Mouse (Mus musculus) hindbrain, embryonic 14.5 days (tissue): ENCODE results near the gene Mgmt. TPM values are rescaled to one million over a fixed set of nuclear protein-coding genes. Genes with fewer than 3 reads are reported as not detected.

Experiments used
- ATAC-seq: fragments of 200-750 bp; cut with Nextera tagmentation; 2 replicates; pipeline ENCODE4 v1.8.0; 2017; ENCODE audit warnings: moderate number of reproducible peaks, mild to moderate bottlenecking, moderate TSS enrichment, moderate library complexity; ENCODE audit not compliant: low FRiP score
- DNase-seq: peaks from one replicate; pipeline ENCODE4 v3.0.0-alpha.2; 2015; ENCODE audit warnings: low spot score
- H3K27ac ChIP-seq: fragments of 300-500 bp; sonication (generic); 2 replicates; pipeline ENCODE4 v1.5.1; 2014; ENCODE audit warnings: mild to moderate bottlenecking, moderate library complexity
- H3K27me3 ChIP-seq: fragments of 300-500 bp; sonication (generic); 2 replicates; pipeline ENCODE4 v1.6.1; 2014; ENCODE audit warnings: mild to moderate bottlenecking, low read length, mixed read lengths; ENCODE audit not compliant: control insufficient read depth, insufficient read depth
- H3K36me3 ChIP-seq: fragments of 300-500 bp; sonication (generic); replicated peaks from 2 replicates; pipeline ENCODE4 v1.6.1; 2014; ENCODE audit not compliant: control insufficient read depth, insufficient read depth
- H3K4me1 ChIP-seq: fragments of 300-500 bp; sonication (generic); replicated peaks from 2 replicates; pipeline ENCODE4 v1.6.1; 2014; ENCODE audit warnings: antibody characterized with exemption, low read length, mixed read lengths; ENCODE audit not compliant: control insufficient read depth, insufficient read depth
- H3K4me2 ChIP-seq: fragments of 300-500 bp; sonication (generic); replicated peaks from 2 replicates; pipeline ENCODE4 v1.6.1; 2014; ENCODE audit warnings: mild to moderate bottlenecking, moderate library complexity
- H3K4me3 ChIP-seq: fragments of 300-500 bp; sonication (generic); replicated peaks from 2 replicates; pipeline ENCODE4 v1.5.1; 2014; ENCODE audit warnings: mild to moderate bottlenecking, low read length
- H3K9ac ChIP-seq: fragments of 300-500 bp; sonication (generic); 2 replicates; pipeline ENCODE4 v1.6.1; 2014
- H3K9me3 ChIP-seq: fragments of 300-500 bp; sonication (generic); 2 replicates; pipeline ENCODE4 v1.6.1; 2016; ENCODE audit warnings: low read length; ENCODE audit not compliant: control insufficient read depth
- WGBS: fragments of 180-500 bp; shearing (Covaris S2); extraction: QIAGEN DNeasy Blood & Tissue Kit; methylation state at CpG from one replicate; pipeline ENCODE4 v1.1.7; 2014; 5-methylcytosine and 5-hydroxymethylcytosine counted together
- polyA plus RNA-seq: library from polyadenylated mRNA; unstranded; fragments of >200 nt; fragmentation: Nextera tagmentation; extraction: Ambion mirVana; gene quantifications from 2 replicates; pipeline ENCODE4 v1.2.1, GENCODE M21; 2014

The Mgmt gene
- polyA plus RNA-seq, 1 experiment from 2014 or later: 1.8 TPM

DNA sequence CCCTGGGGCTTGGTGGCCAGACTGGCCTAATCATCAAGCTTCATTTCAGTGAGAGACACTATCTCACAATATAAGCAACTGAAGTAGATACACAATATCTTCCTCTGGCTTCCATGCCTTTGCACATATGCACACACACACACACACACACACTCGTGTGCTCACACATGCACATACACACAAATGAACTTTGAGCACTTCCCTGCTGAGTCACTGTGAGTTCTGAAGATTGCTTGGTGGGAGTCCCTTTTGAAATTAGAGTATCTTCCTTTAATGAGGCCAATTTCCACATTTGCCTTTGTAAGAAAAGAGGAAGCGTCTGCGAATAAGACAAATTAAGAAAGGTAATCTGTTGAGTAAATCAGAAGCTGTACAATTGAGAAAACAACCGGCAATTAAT, 136.4 kb downstream of the Mgmt start:
- DNase-seq (no peak), ATAC-seq (no peak)
- H3K36me3 ChIP-seq: no peaks in the 10 kb centered on the region
- H3K27me3 ChIP-seq: no peaks in the 10 kb centered on the region
- WGBS: 78% methylated on average over 4 of the region's 4 CpGs
- no peaks in the 10 kb centered on the region for H3K9me3 ChIP-seq
- no peak overlapping the region for H3K4me2 ChIP-seq
- no peak overlapping the region for H3K4me3 ChIP-seq
- no peak overlapping the region for H3K9ac ChIP-seq
- peaks cover under 1% of the 10 kb centered on the region; the same call in 1 of the 2 replicates for H3K4me1 ChIP-seq
- H3K27ac ChIP-seq: no peak overlapping the region

- 98% methylated on average over 12 of the region's 12 CpGs for WGBS
Observed at GRCm38 (mm10) chr7:137033177-137033576, 138.8 kb downstream of the Mgmt start.

GRCm38 (mm10) chr7:137034986-137035385, 140.6 kb downstream of the Mgmt start:
- ATAC-seq: no peak
- Histone ChIP-seq H3K27me3 (no peaks in the 10 kb centered on the region), H3K9me3 (no peaks in the 10 kb centered on the region), H3K4me1 (peaks cover 19% of the 10 kb centered on the region), H3K4me2 (no peak overlapping the region), H3K27ac (no peak overlapping the region), H3K4me3 (no peak overlapping the region), H3K36me3 (no peaks in the 10 kb centered on the region), H3K9ac (no peak overlapping the region)
- 90% methylated on average over 3 of the region's 3 CpGs for WGBS
- no peak for DNase-seq

More at GRCm38 (mm10) chr7:137033177-137033576, 138.8 kb downstream of the Mgmt start:
- DNase-seq (no peak), ATAC-seq (no peak)
- Histone ChIP-seq H3K27ac (no peak overlapping the region), H3K9me3 (no peaks in the 10 kb centered on the region), H3K4me1 (peaks cover 10% of the 10 kb centered on the region), H3K4me3 (no peak overlapping the region), H3K9ac (no peak overlapping the region), H3K4me2 (no peak overlapping the region), H3K36me3 (no peaks in the 10 kb centered on the region), H3K27me3 (no peaks in the 10 kb centered on the region)

DNA sequence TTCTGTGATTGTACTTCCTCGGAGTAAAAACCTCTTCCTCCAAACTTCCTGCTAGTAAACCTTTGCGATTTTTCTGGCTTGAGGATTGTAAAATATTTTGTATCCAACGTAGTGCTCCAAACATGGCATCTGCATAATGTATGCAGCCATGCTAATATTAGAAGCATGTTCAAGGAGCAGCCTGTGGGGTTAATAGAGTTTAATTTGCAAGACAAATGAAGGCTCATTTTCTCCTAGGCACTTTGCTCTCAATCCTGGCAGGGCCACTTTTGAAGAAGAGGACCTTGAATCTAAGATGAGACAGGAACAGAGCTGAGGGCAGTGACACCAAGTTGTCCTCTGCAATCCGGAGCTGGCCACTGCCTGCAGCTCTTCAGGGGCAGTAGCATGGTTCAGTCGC, 141.5 kb downstream of the Mgmt start:
- DNase-seq (no peak), ATAC-seq (no peak)
- Histone ChIP-seq H3K4me2 (no peak overlapping the region), H3K9me3 (no peaks in the 10 kb centered on the region), H3K4me1 (peaks cover 19% of the 10 kb centered on the region), H3K27ac (no peak overlapping the region), H3K36me3 (no peaks in the 10 kb centered on the region), H3K27me3 (no peaks in the 10 kb centered on the region), H3K9ac (no peak overlapping the region), H3K4me3 (no peak overlapping the region)
- 47% methylated on average over 5 of the region's 5 CpGs for WGBS

GRCm38 (mm10) chr7:137037471-137037870, 143.1 kb downstream of the Mgmt start:
- 87% methylated on average over 4 of the region's 4 CpGs for WGBS

GRCm38 (mm10) chr7:137037872-137038271, 143.5 kb downstream of the Mgmt start:
- Histone ChIP-seq H3K9ac (no peak overlapping the region), H3K4me1 (peaks cover 19% of the 10 kb centered on the region), H3K4me2 (no peak overlapping the region), H3K36me3 (no peaks in the 10 kb centered on the region), H3K27me3 (no peaks in the 10 kb centered on the region), H3K27ac (no peak overlapping the region), H3K4me3 (no peak overlapping the region), H3K9me3 (no peaks in the 10 kb centered on the region)
- WGBS: 71% methylated on average over 5 of the region's 5 CpGs
- no peak for ATAC-seq
- no peak for DNase-seq

More at GRCm38 (mm10) chr7:137037471-137037870, 143.1 kb downstream of the Mgmt start:
- Histone ChIP-seq H3K4me1 (peaks cover 19% of the 10 kb centered on the region), H3K36me3 (no peaks in the 10 kb centered on the region), H3K27me3 (no peaks in the 10 kb centered on the region), H3K9me3 (no peaks in the 10 kb centered on the region), H3K9ac (no peak overlapping the region), H3K4me3 (no peak overlapping the region), H3K4me2 (no peak overlapping the region), H3K27ac (no peak overlapping the region)
- no peak for ATAC-seq
- no peak for DNase-seq

DNA sequence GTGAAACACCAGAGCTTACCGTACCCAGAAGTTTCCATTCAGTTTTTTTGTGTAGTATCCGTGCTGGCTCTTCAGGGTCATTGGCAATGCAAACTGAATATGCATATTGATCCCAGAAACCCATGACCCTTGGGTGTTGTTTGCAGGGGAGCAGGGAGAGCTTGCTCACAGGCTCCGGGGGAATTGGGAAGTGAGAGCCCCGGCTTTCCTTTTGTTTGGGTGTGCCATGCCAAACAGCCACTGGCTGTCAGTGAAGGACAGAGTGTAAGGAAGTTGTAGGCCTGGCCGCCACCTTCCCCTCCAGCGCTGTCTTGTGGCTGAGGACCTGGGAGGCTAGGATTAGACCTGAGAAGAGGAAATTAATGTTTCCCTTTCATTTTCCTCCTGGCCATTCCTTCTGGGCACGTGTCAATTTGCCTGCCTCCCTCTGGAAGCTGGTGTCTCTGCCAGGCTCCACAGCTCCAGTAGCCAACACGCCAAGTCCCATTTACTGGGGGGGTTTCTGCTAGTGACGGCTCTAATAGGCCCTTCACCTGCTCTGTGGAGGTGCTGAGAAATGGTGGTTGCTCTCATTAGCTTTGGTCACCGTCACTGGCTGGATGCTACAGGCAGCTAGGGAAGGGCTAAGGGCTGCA, 144.0 kb downstream of the Mgmt start:
- ATAC-seq (no peak), DNase-seq (no peak)
- H3K4me2 ChIP-seq: no peak overlapping the region
- H3K27me3 ChIP-seq: no peaks in the 10 kb centered on the region
- no peaks in the 10 kb centered on the region for H3K36me3 ChIP-seq
- peak overlapping the region; percentile 49; the same call in 1 of the 2 replicates for H3K27ac ChIP-seq
- H3K4me3 ChIP-seq: no peak overlapping the region
- H3K9me3 ChIP-seq: no peaks in the 10 kb centered on the region
- H3K4me1 ChIP-seq: peaks cover 19% of the 10 kb centered on the region
- WGBS: 51% methylated on average over 10 of the region's 10 CpGs
- H3K9ac ChIP-seq: no peak overlapping the region

DNA sequence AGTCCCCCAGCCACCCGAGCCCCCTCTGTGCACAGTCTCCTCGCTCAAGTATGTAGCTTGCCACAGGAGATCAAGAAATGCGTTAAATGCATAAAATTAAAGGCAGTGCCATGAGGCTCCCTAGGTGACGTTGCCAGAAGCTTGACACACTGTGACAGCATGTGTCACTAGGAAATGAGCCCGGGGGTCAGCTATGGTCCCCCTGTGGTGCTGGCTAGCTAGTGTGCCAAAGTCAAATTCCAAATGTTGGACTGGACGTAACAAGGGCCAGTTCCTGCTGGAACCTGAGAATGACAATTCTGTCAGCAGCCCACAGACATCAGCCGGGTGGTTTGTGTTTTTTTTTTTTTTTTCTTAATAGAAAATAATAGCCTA, 144.5 kb downstream of the Mgmt start:
- Histone ChIP-seq H3K9me3 (no peaks in the 10 kb centered on the region), H3K4me3 (no peak overlapping the region), H3K36me3 (no peaks in the 10 kb centered on the region), H3K4me1 (peaks cover 19% of the 10 kb centered on the region), H3K4me2 (no peak overlapping the region), H3K9ac (no peak overlapping the region), H3K27ac (peak overlapping the region; percentile 49; the same call in 1 of the 2 replicates), H3K27me3 (no peaks in the 10 kb centered on the region)
- ATAC-seq: no peak
- DNase-seq: no peak
- WGBS: 25% methylated on average over 7 of the region's 7 CpGs

GRCm38 (mm10) chr7:137040646-137041045, 146.2 kb downstream of the Mgmt start:
- ATAC-seq (no peak), DNase-seq (no peak)
- H3K36me3 ChIP-seq: no peaks in the 10 kb centered on the region
- H3K27me3 ChIP-seq: no peaks in the 10 kb centered on the region
- peaks cover 19% of the 10 kb centered on the region for H3K4me1 ChIP-seq
- H3K9me3 ChIP-seq: no peaks in the 10 kb centered on the region
- no peak overlapping the region for H3K4me3 ChIP-seq
- no peak overlapping the region for H3K4me2 ChIP-seq
- 24% methylated on average over 8 of the region's 8 CpGs for WGBS
- H3K9ac ChIP-seq: no peak overlapping the region
- H3K27ac ChIP-seq: no peak overlapping the region

- Histone ChIP-seq H3K4me3 (no peak overlapping the region), H3K9ac (no peak overlapping the region), H3K36me3 (no peaks in the 10 kb centered on the region), H3K9me3 (no peaks in the 10 kb centered on the region), H3K4me1 (peaks cover 3% of the 10 kb centered on the region; the same call in 1 of the 2 replicates), H3K27me3 (no peaks in the 10 kb centered on the region), H3K27ac (no peak overlapping the region), H3K4me2 (no peak overlapping the region)
- DNase-seq (no peak), ATAC-seq (no peak)
- 92% methylated on average over 4 of the region's 4 CpGs for WGBS
Observed at GRCm38 (mm10) chr7:137046891-137047290, 152.5 kb downstream of the Mgmt start.
